Mouse (Mus musculus) liver, embryonic 14.5 days (tissue): ENCODE data around the gene Acox2.

Experiments used
- CTCF ChIP-seq: IDR thresholded peaks from 2 replicates; pipeline ENCODE4 v1.5.1; 2016; ENCODE audit warnings: antibody characterized with exemption, low read depth, control low read depth
- EP300 ChIP-seq: IDR thresholded peaks from 2 replicates; pipeline ENCODE4 v1.6.1; 2016; ENCODE audit warnings: antibody characterized with exemption, low read depth

DNA sequence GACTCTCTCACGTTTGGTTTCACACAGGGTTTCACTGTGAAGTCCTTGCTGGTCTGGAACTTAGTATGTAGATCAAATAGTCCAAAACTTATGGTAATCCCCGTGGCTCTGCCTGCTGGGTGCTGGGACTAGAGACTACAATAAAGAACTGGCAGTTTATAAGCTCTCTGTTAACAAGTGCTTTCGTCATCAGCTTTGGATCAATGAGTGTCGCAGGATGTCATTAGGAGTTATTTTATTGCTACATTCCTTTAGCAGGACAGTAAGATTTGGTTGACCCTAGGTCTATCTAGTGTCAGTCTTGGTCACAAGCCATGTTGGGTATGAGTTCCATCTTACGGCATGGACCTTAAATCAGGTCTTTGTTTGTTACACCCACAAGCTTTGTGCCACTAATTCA, 1.1 kb upstream of the Acox2 start:
- TF ChIP-seq CTCF = no peak
- TF ChIP-seq EP300 = no peak
